22 mouse cellular contexts compared by ENCODE assay signal in the genomic region with DNA sequence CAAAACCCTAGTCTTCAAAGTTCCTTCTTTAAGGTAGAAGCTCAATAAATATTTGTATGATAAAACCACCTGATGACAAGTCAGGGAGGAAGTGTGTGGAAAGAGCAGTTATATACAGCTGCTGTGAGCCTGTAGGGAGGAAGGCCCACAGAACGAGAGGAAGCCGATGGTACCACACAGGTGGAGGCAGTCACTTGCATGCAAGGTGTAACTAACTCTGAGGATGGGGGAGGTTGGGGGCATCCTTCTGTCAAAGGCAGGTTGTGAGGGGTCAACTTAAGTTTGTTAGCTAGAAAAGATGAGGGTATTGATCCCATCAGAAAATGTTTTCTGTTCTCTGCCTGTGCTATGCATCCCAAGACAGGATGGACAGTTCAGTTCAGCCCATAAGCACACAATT.
DNase-seq lines count a peak whose midpoint lies in the region; ATAC-seq and TF ChIP-seq lines count a peak whose summit lies in the region.
"Had no signal": no experiment of that assay in that cellular context is flagged by ENCODE, and none has a peak within 500 bp of the region (broad histone marks: within the 10 kb centered on the region; RNA-seq: fewer than 3 reads in every experiment).

No protein-coding gene starts in this region.

- H3K4me1 ChIP-seq in embryonic facial prominence, embryonic 13.5 days: peaks cover 44% of the 10 kb centered on the region
- peaks cover 14% of the 10 kb centered on the region for H3K4me1 ChIP-seq in embryonic facial prominence, embryonic 10.5 days
- peaks cover 4% of the 10 kb centered on the region for H3K4me1 ChIP-seq in bone marrow, adult 2 months (ENCODE audit: control insufficient read depth, insufficient read depth, low read length)
- no peaks in the 10 kb centered on the region; the same call in 1 of the 2 replicates for H3K4me1 ChIP-seq in forebrain, postnatal 0 days (ENCODE audit: insufficient read depth)

- H3K36me3 ChIP-seq in embryonic facial prominence, embryonic 13.5 days: no peaks in the 10 kb centered on the region
- no peaks in the 10 kb centered on the region for H3K36me3 ChIP-seq in embryonic facial prominence, embryonic 10.5 days (replicated peaks)
- H3K36me3 ChIP-seq in forebrain, postnatal 0 days (ENCODE audit: insufficient read depth): no peaks in the 10 kb centered on the region
- H3K36me3 ChIP-seq: embryonic facial prominence, embryonic 12.5 days; forebrain, embryonic 12.5 days; G1E; heart, embryonic 13.5 days; hindbrain, embryonic 12.5 days had no signal

- no peak for DNase-seq in embryonic facial prominence, embryonic 10.5 days (ENCODE audit: low spot score)
- peak; percentile 27 for DNase-seq in thymus, postnatal 0 days (ENCODE audit: low spot score)
- peak; percentile 35 for DNase-seq in thymus, postnatal 4 days
- DNase-seq in forebrain, postnatal 0 days: no peak
- DNase-seq in kidney, postnatal 14 days: no peak
- DNase-seq: adrenal gland, postnatal 10 days; B cell, adult 2 months; cerebellum, adult 2 months; cerebellum, postnatal 14 days; embryo, embryonic 11 days; heart, postnatal 4 days; kidney, adult 11 months had no signal

- H3K4me2 ChIP-seq in embryonic facial prominence, embryonic 13.5 days: no peak overlapping the region
- no peak overlapping the region for H3K4me2 ChIP-seq in forebrain, postnatal 0 days (ENCODE audit: low read depth)
- H3K4me2 ChIP-seq: embryonic facial prominence, embryonic 12.5 days; forebrain, embryonic 12.5 days; heart, embryonic 13.5 days; hindbrain, embryonic 12.5 days had no signal

- H3K4me3 ChIP-seq in embryonic facial prominence, embryonic 13.5 days: no peak overlapping the region
- H3K4me3 ChIP-seq in embryonic facial prominence, embryonic 10.5 days: no peak overlapping the region
- no peak overlapping the region for H3K4me3 ChIP-seq in bone marrow, adult 2 months (replicated peaks; ENCODE audit: control insufficient read depth, low read depth, low read length)
- no peak overlapping the region for H3K4me3 ChIP-seq in forebrain, postnatal 0 days (ENCODE audit: low read depth, low read length)
- H3K4me3 ChIP-seq: embryonic facial prominence, embryonic 12.5 days; forebrain, embryonic 12.5 days; heart, embryonic 13.5 days; hindbrain, embryonic 12.5 days had no signal

- ATAC-seq in embryonic facial prominence, embryonic 13.5 days (ENCODE audit: insufficient number of reproducible peaks, insufficient read depth, low FRiP score, low TSS enrichment, low read depth): no peak
- no peak for ATAC-seq in forebrain, postnatal 0 days
- ATAC-seq: CD4-positive, CD25-positive, alpha-beta regulatory T cell, adult 4 months; forebrain, embryonic 16.5 days; hindbrain, postnatal 0 days had no signal

- WGBS in embryonic facial prominence, embryonic 13.5 days: 62% methylated on average over 2 of the region's 2 CpGs
- WGBS in embryonic facial prominence, embryonic 10.5 days: 85% methylated on average over 2 of the region's 2 CpGs
- WGBS in bone marrow, adult 2 months: 29% methylated on average over 2 of the region's 2 CpGs
- 92% methylated on average over 2 of the region's 2 CpGs for WGBS in forebrain, postnatal 0 days

- H3K9me3 ChIP-seq in embryonic facial prominence, embryonic 13.5 days: no peaks in the 10 kb centered on the region
- H3K9me3 ChIP-seq in embryonic facial prominence, embryonic 10.5 days: no peaks in the 10 kb centered on the region
- H3K9me3 ChIP-seq in forebrain, postnatal 0 days (ENCODE audit: low read length): no peaks in the 10 kb centered on the region
- H3K9me3 ChIP-seq: embryonic facial prominence, embryonic 12.5 days; forebrain, embryonic 12.5 days; G1E; heart, embryonic 13.5 days; hindbrain, embryonic 12.5 days had no signal

- TF ChIP-seq POLR2A in bone marrow, adult 2 months (IDR thresholded peaks at IDR 0.05; ENCODE audit: borderline replicate concordance, control insufficient read depth, low read depth, low read length): no peak

- H3K27me3 ChIP-seq in embryonic facial prominence, embryonic 13.5 days: 0 out of 2 replicates have a peak, but pooled peaks cover 3% of the 10 kb centered on the region
- 0 out of 2 replicates have a peak, but pooled peaks cover 1% of the 10 kb centered on the region for H3K27me3 ChIP-seq in embryonic facial prominence, embryonic 10.5 days (replicated peaks; ENCODE audit: low read depth, poor library complexity, severe bottlenecking)
- peaks cover 15% of the 10 kb centered on the region for H3K27me3 ChIP-seq in forebrain, postnatal 0 days (ENCODE audit: insufficient read depth, low read length)
- H3K27me3 ChIP-seq: embryonic facial prominence, embryonic 12.5 days; heart, embryonic 13.5 days; hindbrain, embryonic 12.5 days had no signal

- no peak for TF ChIP-seq CTCF in bone marrow, adult 2 months (IDR thresholded peaks at IDR 0.05; ENCODE audit: control insufficient read depth, insufficient read depth, low read length)
- TF ChIP-seq CTCF in forebrain, postnatal 0 days (IDR thresholded peaks at IDR 0.05; ENCODE audit: low read depth): no peak

- H3K27ac ChIP-seq in embryonic facial prominence, embryonic 13.5 days: peak overlapping the region; percentile 33; the same call in 1 of the 2 replicates
- H3K27ac ChIP-seq in embryonic facial prominence, embryonic 10.5 days (replicated peaks): no peak overlapping the region
- H3K27ac ChIP-seq in bone marrow, adult 2 months (ENCODE audit: control insufficient read depth, insufficient read depth, low read depth, low read length, poor library complexity): peak overlapping the region; percentile 70; the same call in 1 of the 2 replicates
- no peak overlapping the region for H3K27ac ChIP-seq in forebrain, postnatal 0 days (ENCODE audit: low read depth, low read length)
- H3K27ac ChIP-seq: embryonic facial prominence, embryonic 12.5 days; forebrain, embryonic 12.5 days; heart, embryonic 13.5 days; hindbrain, embryonic 12.5 days; hindbrain, postnatal 0 days had no signal

- H3K9ac ChIP-seq in embryonic facial prominence, embryonic 13.5 days: no peak overlapping the region
- no peak overlapping the region for H3K9ac ChIP-seq in forebrain, postnatal 0 days
- H3K9ac ChIP-seq: embryonic facial prominence, embryonic 12.5 days; forebrain, embryonic 12.5 days; heart, embryonic 13.5 days; hindbrain, embryonic 12.5 days had no signal

Comparison
In these comparisons a context has a peak if more than half of its experiments do, and no peak if none do; other contexts are left out.
1. H3K27ac ChIP-seq: peak in embryonic facial prominence, embryonic 13.5 days (single experiment) and bone marrow, adult 2 months (single experiment); none in embryonic facial prominence, embryonic 10.5 days (single experiment) and forebrain, postnatal 0 days (single experiment).
2. DNase-seq: peak in thymus, postnatal 0 days (single experiment) and thymus, postnatal 4 days (single experiment); none in embryonic facial prominence, embryonic 10.5 days (single experiment), forebrain, postnatal 0 days (single experiment) and kidney, postnatal 14 days (single experiment).